Mouse (Mus musculus) neural tube, embryonic 11.5 days (tissue): ENCODE data around the gene AC140267.1. TPM values are rescaled to one million over a fixed set of nuclear protein-coding genes. Genes with fewer than 3 reads are reported as not detected.

ENCODE experiments used
- ATAC-seq: fragments of 200-750 bp; cut with Nextera tagmentation; 2 replicates; pipeline ENCODE4 v1.8.0; 2017; ENCODE audit warnings: moderate number of reproducible peaks, mild to moderate bottlenecking, moderate TSS enrichment, moderate library complexity; ENCODE audit not compliant: insufficient read depth, low FRiP score, low TSS enrichment
- DNase-seq: peaks from one replicate; pipeline ENCODE4 v3.0.0-alpha.2; 2015; ENCODE audit warnings: low spot score
- H3K27ac ChIP-seq: fragments of 300-500 bp; sonication (generic); 2 replicates; pipeline ENCODE4 v1.5.1; 2014; ENCODE audit warnings: low read depth, mild to moderate bottlenecking, low read length
- H3K27me3 ChIP-seq: fragments of 300-500 bp; sonication (generic); 2 replicates; pipeline ENCODE4 v1.6.1; 2014; ENCODE audit warnings: mild to moderate bottlenecking, low read length, mixed read lengths; ENCODE audit not compliant: control insufficient read depth, insufficient read depth
- H3K36me3 ChIP-seq: fragments of 300-500 bp; sonication (generic); 2 replicates; pipeline ENCODE4 v1.6.1; 2014; ENCODE audit warnings: mild to moderate bottlenecking, low read length, moderate library complexity, mixed read lengths; ENCODE audit not compliant: control insufficient read depth, insufficient read depth
- H3K4me1 ChIP-seq: fragments of 300-500 bp; sonication (generic); 2 replicates; pipeline ENCODE4 v1.6.1; 2014; ENCODE audit warnings: low read length, mixed read lengths; ENCODE audit not compliant: control insufficient read depth, insufficient read depth
- H3K4me2 ChIP-seq: fragments of 300-500 bp; sonication (generic); 2 replicates; pipeline ENCODE4 v1.6.1; 2014; ENCODE audit warnings: low read depth, mild to moderate bottlenecking, moderate library complexity
- H3K4me3 ChIP-seq: fragments of 300-500 bp; sonication (generic); 2 replicates; pipeline ENCODE4 v1.5.1; 2014; ENCODE audit warnings: low read depth, low read length
- H3K9ac ChIP-seq: fragments of 300-500 bp; sonication (generic); 2 replicates; pipeline ENCODE4 v1.6.1; 2014; ENCODE audit warnings: mild to moderate bottlenecking, low read length
- H3K9me3 ChIP-seq: fragments of 300-500 bp; sonication (generic); 2 replicates; pipeline ENCODE4 v1.6.1; 2016; ENCODE audit warnings: low read length; ENCODE audit not compliant: control insufficient read depth
- WGBS: fragments of 180-500 bp; shearing (Covaris S2); extraction: QIAGEN DNeasy Blood & Tissue Kit; methylation state at CpG from one replicate; pipeline ENCODE4 v1.1.7; 2014; 5-methylcytosine and 5-hydroxymethylcytosine counted together
- polyA plus RNA-seq: library from polyadenylated mRNA; unstranded; fragments of >200 nt; fragmentation: Nextera tagmentation; extraction: Ambion mirVana; gene quantifications from 2 replicates; pipeline ENCODE4 v1.2.1, GENCODE M21; 2014

AC140267.1 gene
- polyA plus RNA-seq, 1 experiment from 2014 or later, result not detected

DNA sequence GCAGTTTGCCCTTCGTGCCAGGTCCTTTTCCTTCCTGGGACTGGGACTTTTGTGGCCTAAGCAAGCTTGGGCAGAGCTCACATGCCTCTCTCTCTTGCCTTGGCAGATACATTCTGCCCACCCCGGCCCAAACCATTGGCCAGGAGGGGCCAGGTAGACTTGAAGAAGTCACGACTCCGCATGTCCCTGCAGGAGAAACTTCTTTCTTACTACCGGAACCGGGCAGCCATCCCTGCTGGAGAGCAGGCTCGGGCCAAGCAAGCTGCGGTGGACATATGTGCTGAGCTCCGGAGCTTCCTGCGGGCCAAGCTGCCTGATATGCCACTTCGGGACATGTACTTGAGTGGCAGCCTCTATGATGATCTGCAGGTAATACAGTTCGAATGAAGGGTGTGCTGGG is 12.5 kb downstream of the AC140267.1 start:
- ATAC-seq (no peak), DNase-seq (no peak)
- H3K4me2 ChIP-seq, result no peak overlapping the region
- 95% methylated on average over 12 of the region's 12 CpGs for WGBS
- no peaks in the 10 kb centered on the region for H3K9me3 ChIP-seq
- peaks cover 16% of the 10 kb centered on the region for H3K36me3 ChIP-seq
- no peak overlapping the region for H3K4me3 ChIP-seq
- H3K9ac ChIP-seq, result no peak overlapping the region
- H3K27me3 ChIP-seq, result no peaks in the 10 kb centered on the region
- H3K4me1 ChIP-seq, result no peaks in the 10 kb centered on the region
- no peak overlapping the region for H3K27ac ChIP-seq

DNA sequence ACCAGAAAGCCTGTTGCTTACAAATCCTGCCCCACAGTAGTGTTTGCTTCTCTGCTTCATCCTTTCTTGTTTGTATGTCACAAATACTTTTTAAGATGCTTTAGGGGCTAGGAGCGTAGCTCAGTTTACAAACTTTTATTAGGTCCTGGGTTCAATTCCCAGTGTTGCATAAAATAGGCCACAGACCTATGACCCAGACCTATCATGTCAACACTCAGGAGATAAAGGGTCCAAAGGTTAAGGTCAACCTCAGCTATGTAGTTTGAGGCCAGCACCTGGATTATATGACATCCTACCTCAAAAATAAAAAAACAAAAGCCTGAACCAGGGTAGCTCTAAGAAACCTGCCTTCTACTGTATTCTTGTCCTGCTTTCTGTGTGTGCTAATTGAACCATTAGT is 13.0 kb downstream of the AC140267.1 start:
- DNase-seq (no peak), ATAC-seq (no peak)
- no peak overlapping the region for H3K9ac ChIP-seq
- no peak overlapping the region for H3K4me3 ChIP-seq
- H3K4me1 ChIP-seq, result 0 out of 2 replicates have a peak, but pooled peaks cover under 1% of the 10 kb centered on the region
- no peaks in the 10 kb centered on the region for H3K27me3 ChIP-seq
- H3K27ac ChIP-seq, result no peak overlapping the region
- H3K9me3 ChIP-seq, result no peaks in the 10 kb centered on the region
- H3K4me2 ChIP-seq, result no peak overlapping the region
- H3K36me3 ChIP-seq, result peaks cover 16% of the 10 kb centered on the region
- 97% methylated on average over 1 of the region's 1 CpGs for WGBS

DNA sequence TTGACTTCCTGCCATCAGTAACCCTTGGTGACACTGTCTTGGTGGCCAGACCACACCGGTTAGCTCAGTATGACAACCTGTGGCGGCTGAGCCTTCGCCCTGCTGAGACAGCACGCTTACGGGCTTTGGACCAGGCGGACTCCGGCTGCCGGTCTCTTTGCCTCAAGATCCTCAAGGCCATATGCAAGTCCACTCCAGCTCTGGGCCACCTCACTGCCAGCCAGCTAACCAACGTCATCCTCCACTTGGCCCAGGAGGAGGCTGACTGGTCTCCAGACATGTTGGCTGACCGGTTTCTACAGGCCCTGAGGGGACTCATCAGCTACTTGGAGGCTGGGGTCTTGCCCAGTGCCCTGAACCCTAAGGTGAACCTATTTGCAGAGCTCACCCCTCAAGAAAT is 14.0 kb downstream of the AC140267.1 start:
- H3K27ac ChIP-seq, result no peak overlapping the region
- H3K9me3 ChIP-seq, result no peaks in the 10 kb centered on the region
- WGBS, result 97% methylated on average over 10 of the region's 10 CpGs
- H3K9ac ChIP-seq, result no peak overlapping the region
- H3K4me3 ChIP-seq, result no peak overlapping the region
- H3K4me2 ChIP-seq, result no peak overlapping the region
- ATAC-seq (no peak), DNase-seq (no peak)
- H3K36me3 ChIP-seq, result peaks cover 16% of the 10 kb centered on the region
- no peaks in the 10 kb centered on the region for H3K27me3 ChIP-seq
- H3K4me1 ChIP-seq, result 0 out of 2 replicates have a peak, but pooled peaks cover 6% of the 10 kb centered on the region

DNA sequence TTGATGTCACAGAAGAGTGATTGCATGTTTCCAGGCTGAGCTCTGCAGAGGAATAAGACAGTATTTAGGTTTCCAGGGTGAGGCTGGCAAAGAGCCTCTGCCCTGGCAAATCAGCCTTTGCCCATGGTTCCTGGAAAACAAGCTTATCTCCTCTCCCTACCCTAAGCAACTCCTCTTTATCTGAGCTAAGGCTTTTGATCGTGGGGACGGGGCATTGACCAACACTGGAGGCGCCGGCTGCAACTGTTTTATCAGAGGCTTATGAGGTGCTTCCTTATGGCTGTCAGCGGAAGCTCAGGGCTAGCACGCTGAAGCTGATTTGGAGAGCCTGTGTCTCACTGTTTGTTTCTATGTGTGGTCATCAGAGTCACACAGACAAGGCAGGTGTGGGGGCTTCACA is 15.0 kb downstream of the AC140267.1 start:
- no peak overlapping the region for H3K27ac ChIP-seq
- DNase-seq (no peak), ATAC-seq (no peak)
- WGBS, result 94% methylated on average over 6 of the region's 6 CpGs
- peaks cover 16% of the 10 kb centered on the region for H3K36me3 ChIP-seq
- no peak overlapping the region for H3K9ac ChIP-seq
- no peak overlapping the region for H3K4me3 ChIP-seq
- no peak overlapping the region for H3K4me2 ChIP-seq
- H3K27me3 ChIP-seq, result no peaks in the 10 kb centered on the region
- H3K4me1 ChIP-seq, result 0 out of 2 replicates have a peak, but pooled peaks cover 6% of the 10 kb centered on the region
- H3K9me3 ChIP-seq, result no peaks in the 10 kb centered on the region

DNA sequence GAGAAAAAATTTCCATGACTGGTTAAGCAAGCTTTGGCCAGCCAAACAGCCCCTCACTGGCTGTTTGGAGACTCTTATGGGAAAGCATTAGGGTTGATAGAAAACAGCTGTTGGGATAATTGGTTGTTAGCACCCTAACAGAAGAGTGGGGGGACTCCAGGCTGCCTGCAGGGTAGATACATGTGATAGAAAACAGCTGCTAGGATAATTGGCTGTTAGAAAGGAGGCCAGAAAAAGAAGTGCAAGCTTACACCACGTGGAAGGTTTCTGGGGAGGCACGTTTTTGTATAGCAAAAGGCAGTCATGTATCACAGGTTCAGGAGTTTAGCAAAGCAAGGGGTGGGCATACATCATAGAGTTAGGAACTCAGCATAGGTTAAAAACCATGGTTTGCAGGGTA is 17.9 kb downstream of the AC140267.1 start:
- Histone ChIP-seq H3K9ac (no peak overlapping the region), H3K4me2 (no peak overlapping the region), H3K4me3 (no peak overlapping the region), H3K27ac (no peak overlapping the region), H3K4me1 (peaks cover 15% of the 10 kb centered on the region), H3K9me3 (no peaks in the 10 kb centered on the region), H3K36me3 (peaks cover 16% of the 10 kb centered on the region), H3K27me3 (no peaks in the 10 kb centered on the region)
- ATAC-seq (no peak), DNase-seq (no peak)
- 43% methylated on average over 2 of the region's 2 CpGs for WGBS

DNA sequence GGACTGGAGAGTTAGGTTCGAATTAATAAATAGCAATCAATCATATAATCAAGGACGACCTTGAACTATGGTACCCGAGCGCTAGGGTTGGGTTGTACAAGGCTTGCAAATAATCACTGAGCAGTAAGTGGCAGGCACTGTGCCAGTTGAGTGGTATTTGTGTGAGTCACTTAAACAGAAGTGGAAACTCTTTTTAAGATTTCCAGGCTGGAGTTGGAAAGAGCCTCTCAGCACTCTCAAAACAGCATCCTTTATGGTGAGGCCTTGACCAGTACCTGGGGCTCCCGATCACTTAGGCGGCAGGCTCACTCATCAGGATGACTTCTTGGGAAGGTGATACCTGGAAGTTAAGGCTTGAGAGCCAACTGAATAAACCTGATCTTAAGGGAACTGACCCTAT is 18.6 kb downstream of the AC140267.1 start:
- Histone ChIP-seq H3K4me3 (peak overlapping the region; percentile 100), H3K9ac (peak overlapping the region; percentile 100), H3K27ac (peak overlapping the region; percentile 86), H3K36me3 (peaks cover 16% of the 10 kb centered on the region), H3K9me3 (no peaks in the 10 kb centered on the region), H3K27me3 (no peaks in the 10 kb centered on the region), H3K4me2 (peak overlapping the region; percentile 90), H3K4me1 (peaks cover 15% of the 10 kb centered on the region)
- no peak for ATAC-seq
- no peak for DNase-seq
- 55% methylated on average over 6 of the region's 6 CpGs for WGBS

DNA sequence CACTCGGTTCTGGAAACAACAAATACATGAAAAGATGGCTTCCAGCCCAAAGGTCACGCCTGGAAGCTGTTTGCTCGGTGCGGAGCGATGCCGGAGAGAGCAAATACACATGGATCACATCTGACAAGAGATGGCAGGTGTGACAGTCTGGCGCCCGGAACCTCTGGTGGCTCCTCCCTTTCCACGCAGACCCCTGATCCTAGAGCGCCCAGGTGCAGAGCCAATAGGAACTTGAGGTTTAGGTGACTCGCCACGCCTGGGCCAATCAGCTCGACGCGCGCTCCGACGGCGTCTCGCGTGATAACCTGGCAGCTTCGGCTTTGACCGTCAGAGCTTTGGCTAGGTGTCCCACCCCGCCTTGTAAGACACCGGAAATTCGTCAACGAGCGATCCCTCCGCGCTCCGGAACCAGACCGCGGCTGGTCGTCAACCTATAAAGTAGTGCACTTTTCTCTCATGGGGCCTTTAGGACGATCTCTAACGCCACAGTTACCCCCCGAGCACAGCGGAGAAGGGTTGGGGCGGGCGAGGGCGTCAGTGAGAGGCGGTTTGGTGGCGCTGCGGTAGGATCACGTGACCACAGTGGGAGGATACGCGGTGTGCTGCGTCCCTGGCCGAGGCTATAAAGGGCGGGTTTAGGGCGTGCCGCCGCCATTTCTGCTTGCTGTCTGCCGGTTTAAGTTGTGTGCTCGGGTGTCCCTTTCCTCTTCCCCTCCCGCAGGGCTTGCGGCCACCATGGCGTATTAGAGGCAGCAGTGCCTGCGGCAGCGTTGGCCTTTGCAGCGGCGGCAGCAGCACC is 19.4 kb downstream of the AC140267.1 start, which contains the start of gene Atf4:
Gene Atf4, plus strand, starts transcription at position 338 of the 799 bp plus-strand sequence.
- Histone ChIP-seq H3K9ac (peak within 1 kb of the TSS; percentile 100), H3K9me3 (no peaks in the 10 kb centered on the region), H3K4me1 (peaks cover 15% of the 10 kb centered on the region), H3K27ac (peak within 1 kb of the TSS; percentile 98), H3K27me3 (no peaks in the 10 kb centered on the region), H3K36me3 (peaks cover 14% of the 10 kb centered on the region), H3K4me2 (peak within 1 kb of the TSS; percentile 90), H3K4me3 (peak within 1 kb of the TSS; percentile 100)
- under 1% methylated on average over 62 of the region's 62 CpGs for WGBS
- peak; percentile 99 for DNase-seq
- ATAC-seq, result peak; percentile 96

DNA sequence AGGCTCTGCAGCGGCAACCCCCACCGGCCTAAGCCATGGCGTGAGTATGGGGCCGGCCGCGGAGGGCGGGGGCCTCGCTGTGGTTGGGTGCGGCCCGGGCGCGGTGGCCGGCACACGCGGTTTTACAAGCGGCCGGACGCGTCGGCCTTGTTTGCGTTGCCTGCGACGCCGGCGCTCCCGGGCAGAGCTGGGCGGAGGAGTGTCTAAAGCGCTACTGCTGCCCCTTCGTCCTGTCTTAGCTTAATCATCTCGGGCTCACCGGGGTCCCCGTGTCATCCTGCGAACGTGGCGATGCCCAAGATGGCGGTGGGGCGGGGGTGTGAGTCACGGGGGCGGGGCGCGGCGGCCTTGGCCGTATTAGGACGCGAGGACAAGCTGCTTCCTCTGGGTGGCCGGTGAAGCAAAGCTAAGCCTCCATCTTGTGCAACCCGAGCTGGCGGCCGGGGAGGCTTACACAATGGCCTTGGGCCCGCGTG is 20.0 kb downstream of the AC140267.1 start:
- peaks cover 15% of the 10 kb centered on the region for H3K4me1 ChIP-seq
- WGBS, result under 1% methylated on average over 50 of the region's 51 CpGs
- peak overlapping the region; percentile 100 for H3K4me3 ChIP-seq
- peaks cover 14% of the 10 kb centered on the region for H3K36me3 ChIP-seq
- no peaks in the 10 kb centered on the region for H3K9me3 ChIP-seq
- peak overlapping the region; percentile 100 for H3K9ac ChIP-seq
- H3K27me3 ChIP-seq, result no peaks in the 10 kb centered on the region
- peak overlapping the region; percentile 98 for H3K27ac ChIP-seq
- ATAC-seq, result peak; percentile 13; the same call in 1 of the 2 replicates
- peak; percentile 83 for DNase-seq
- peak overlapping the region; percentile 90 for H3K4me2 ChIP-seq

DNA sequence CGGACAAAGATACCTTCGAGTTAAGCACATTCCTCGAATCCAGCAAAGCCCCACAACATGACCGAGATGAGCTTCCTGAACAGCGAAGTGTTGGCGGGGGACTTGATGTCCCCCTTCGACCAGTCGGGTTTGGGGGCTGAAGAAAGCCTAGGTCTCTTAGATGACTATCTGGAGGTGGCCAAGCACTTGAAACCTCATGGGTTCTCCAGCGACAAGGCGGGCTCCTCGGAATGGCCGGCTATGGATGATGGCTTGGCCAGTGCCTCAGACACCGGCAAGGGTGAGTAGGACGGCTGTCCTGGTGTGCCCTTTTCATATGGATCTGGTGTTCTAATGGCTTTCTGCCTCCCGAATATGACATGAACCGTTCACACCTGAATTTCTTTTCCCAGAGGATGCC is 20.6 kb downstream of the AC140267.1 start:
- peak overlapping the region; percentile 98 for H3K27ac ChIP-seq
- H3K4me3 ChIP-seq, result peak overlapping the region; percentile 100
- 13% methylated on average over 16 of the region's 16 CpGs for WGBS
- H3K4me1 ChIP-seq, result peaks cover 15% of the 10 kb centered on the region
- peak overlapping the region; percentile 90 for H3K4me2 ChIP-seq
- no peaks in the 10 kb centered on the region for H3K9me3 ChIP-seq
- no peak for ATAC-seq
- peaks cover 11% of the 10 kb centered on the region for H3K36me3 ChIP-seq
- H3K9ac ChIP-seq, result peak overlapping the region; percentile 100
- H3K27me3 ChIP-seq, result no peaks in the 10 kb centered on the region
- no peak for DNase-seq
